Mouse (Mus musculus) monocyte, adult 2 months (primary cell): ENCODE results near the gene Zcchc7.

Experiments used
- DNase-seq, 2 experiments: peaks; one replicate each; pipeline ENCODE4 v3.0.0; 2022; ENCODE audit warnings: low spot score in 2 of 2, low read depth in 1 of 2

The Zcchc7 gene

GRCm38 (mm10) chr4:44755553-44756133 is at the start of gene Zcchc7:
TSS of gene Zcchc7 (plus strand) at chr4:44755877.
- DNase-seq = no peak

- DNase-seq = no peak
Observed at GRCm38 (mm10) chr4:44705967-44706366, 49.7 kb upstream of the Zcchc7 start.

GRCm38 (mm10) chr4:44706865-44707264 is 48.8 kb upstream of the Zcchc7 start:
- DNase-seq = no peak

- DNase-seq = no peak
Observed at GRCm38 (mm10) chr4:44708311-44708710, 47.4 kb upstream of the Zcchc7 start.

GRCm38 (mm10) chr4:44709091-44709695 is 46.5 kb upstream of the Zcchc7 start:
- no peak for DNase-seq

- no peak for DNase-seq
Observed at GRCm38 (mm10) chr4:44709740-44710700, 45.7 kb upstream of the Zcchc7 start, which contains the start of gene Pax5. TSS of gene Pax5 (minus strand) at chr4:44710487.

GRCm38 (mm10) chr4:44710701-44711097 is 45.0 kb upstream of the Zcchc7 start:
- DNase-seq = no peak

- no peak for DNase-seq
Observed at GRCm38 (mm10) chr4:44711136-44711900, 44.4 kb upstream of the Zcchc7 start.

GRCm38 (mm10) chr4:44712051-44712700 is 43.5 kb upstream of the Zcchc7 start:
- DNase-seq = no peak

GRCm38 (mm10) chr4:44712786-44713553 is 42.7 kb upstream of the Zcchc7 start:
- DNase-seq = no peak

GRCm38 (mm10) chr4:44713554-44714051 is 42.1 kb upstream of the Zcchc7 start:
- DNase-seq = no peak

- no peak for DNase-seq
Observed at GRCm38 (mm10) chr4:44714111-44714621, 41.5 kb upstream of the Zcchc7 start.

- no peak for DNase-seq
Observed at GRCm38 (mm10) chr4:44715621-44716160, 40.0 kb upstream of the Zcchc7 start.

GRCm38 (mm10) chr4:44716391-44716790 is 39.3 kb upstream of the Zcchc7 start:
- no peak for DNase-seq

GRCm38 (mm10) chr4:44717676-44718075 is 38.0 kb upstream of the Zcchc7 start:
- DNase-seq = no peak

GRCm38 (mm10) chr4:44720046-44720445 is 35.6 kb upstream of the Zcchc7 start:
- no peak for DNase-seq

- DNase-seq = no peak
Observed at GRCm38 (mm10) chr4:44721237-44721636, 34.4 kb upstream of the Zcchc7 start.

- DNase-seq = no peak
Observed at GRCm38 (mm10) chr4:44740471-44740870, 15.2 kb upstream of the Zcchc7 start.
